Mouse (Mus musculus) neutrophil, adult 65 days (primary cell): ENCODE data around the gene Raph1. TPM values are rescaled to one million over a fixed set of nuclear protein-coding genes. Genes with fewer than 3 reads are reported as not detected.

ENCODE experiments used
- total RNA-seq: library from RNA; stranded (reverse); gene quantifications from 2 replicates; pipeline ENCODE4 v1.2.4, GENCODE M21; 2023

Gene Raph1
- total RNA-seq: 12.7 and 16.7 TPM in 2 replicates

DNA sequence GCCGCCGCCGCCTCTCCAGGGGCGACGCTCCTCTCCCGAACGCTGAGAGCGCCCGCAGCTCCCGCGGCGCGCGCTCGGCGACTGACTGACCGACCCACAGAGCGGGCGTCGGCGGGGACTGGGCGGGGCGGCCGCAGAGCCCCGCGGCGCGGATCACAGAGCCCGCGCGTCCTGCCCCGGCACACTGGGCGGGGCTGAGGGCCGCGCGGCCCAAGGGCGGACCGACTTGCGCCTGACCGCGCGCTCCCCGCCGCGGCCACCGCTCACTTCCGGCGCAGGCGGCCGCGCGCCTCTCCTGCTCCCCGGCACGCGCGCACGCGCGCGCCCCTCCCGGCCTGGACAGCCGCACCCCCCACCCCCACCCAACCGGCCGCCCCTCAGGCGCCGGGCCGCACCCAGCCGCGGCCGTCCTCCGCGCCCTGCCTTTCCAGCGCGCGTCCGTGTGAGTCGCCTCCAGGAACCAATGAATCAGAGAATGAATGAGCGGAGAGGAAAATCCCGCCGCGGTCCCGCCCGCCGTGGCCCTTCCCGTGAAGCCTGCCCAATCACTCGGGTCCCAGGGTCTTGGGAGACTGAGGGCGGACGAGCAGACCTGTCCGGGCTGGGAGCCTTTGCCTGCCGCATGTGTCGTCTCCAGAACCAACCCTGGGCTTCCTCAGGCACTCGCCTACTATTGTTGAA is at the start of gene Raph1:
Gene Raph1 (minus strand): TSS at position 474 of the 681 bp plus-strand sequence.

Other genes starting within 250 kb of the Raph1 start
- 6.3 and 8.5 TPM in 2 replicates for gene Cyp20a1, start 223.8 kb downstream of the Raph1 start, total RNA-seq
- gene Abi2, start 157.5 kb downstream of the Raph1 start, total RNA-seq: 4.6 and 5.6 TPM in 2 replicates
- gene Cd28, start 149.7 kb upstream of the Raph1 start, total RNA-seq: 1.2 TPM in 2 replicates